Mouse (Mus musculus): ENCODE measurements around the gene Tbc1d32. TPM values are rescaled to one million over a fixed set of nuclear protein-coding genes. Genes with fewer than 3 reads are reported as not detected.
A peak's percentile ranks its signal among the peaks of the same experiment; 100 is the strongest.

The Tbc1d32 gene
- polyA plus RNA-seq (2014; fragmentation: Nextera tagmentation; extraction: Ambion mirVana): 4.3 and 5.2 TPM in 2 replicates

DNA sequence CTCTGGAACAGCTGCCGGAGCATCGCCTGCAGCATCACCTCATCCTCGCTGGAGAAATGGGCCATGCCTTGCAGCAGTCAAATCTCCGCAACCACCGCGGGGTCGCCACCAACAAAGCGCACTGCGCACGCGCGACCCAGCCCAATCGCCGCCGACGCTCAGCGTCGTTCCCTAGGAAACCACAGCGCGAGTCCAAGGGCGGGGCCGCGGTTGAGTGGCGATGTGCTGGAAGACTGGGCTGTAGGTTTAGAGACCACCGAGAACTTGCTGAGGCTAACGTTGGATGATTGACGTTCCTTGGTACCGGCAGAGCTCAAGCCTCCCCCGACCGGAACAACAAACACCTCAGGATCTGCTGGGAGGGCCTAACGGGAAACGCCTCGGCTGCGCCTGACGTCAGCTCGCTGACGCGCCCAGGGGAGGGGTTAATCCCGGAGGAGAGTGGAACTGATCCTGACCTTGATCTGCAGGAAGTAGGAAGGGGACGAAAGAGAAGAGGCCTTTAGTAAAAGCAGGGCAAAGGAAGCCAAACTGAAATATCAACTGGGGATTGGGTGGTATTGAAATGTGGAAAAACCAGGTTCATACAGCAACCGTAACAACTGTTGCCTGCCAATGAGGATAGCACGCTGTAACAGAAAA is at the start of gene Tbc1d32:
TSS of gene Tbc1d32 (minus strand) at position 122 of the 642 bp plus-strand sequence.
- WGBS: 4% methylated on average over 42 of the region's 42 CpGs
- ATAC-seq (ENCODE audit: insufficient number of reproducible peaks, insufficient read depth, low FRiP score, low read depth): peak; percentile 97
- H3K27ac ChIP-seq (ENCODE audit: low read length): peak within 1 kb of the TSS; percentile 49; the same call in 1 of the 2 replicates
- H3K27me3 ChIP-seq (ENCODE audit: control insufficient read depth, insufficient read depth, low read length): no peaks in the 10 kb centered on the region
- peak within 1 kb of the TSS; percentile 19; the same call in 1 of the 2 replicates for H3K9ac ChIP-seq (replicated peaks; ENCODE audit: low read depth, low read length)
- peak within 1 kb of the TSS; percentile 51 for H3K4me2 ChIP-seq (replicated peaks; ENCODE audit: low read depth, low read length)
- H3K9me3 ChIP-seq (ENCODE audit: control insufficient read depth, low read depth, low read length): no peaks in the 10 kb centered on the region
- no peaks in the 10 kb centered on the region for H3K36me3 ChIP-seq (ENCODE audit: control insufficient read depth, insufficient read depth, low read length)
- peaks cover 3% of the 10 kb centered on the region; the same call in 1 of the 2 replicates for H3K4me1 ChIP-seq (ENCODE audit: control insufficient read depth, insufficient read depth, low read length)
- H3K4me3 ChIP-seq (ENCODE audit: low read depth, low read length): peak within 1 kb of the TSS; percentile 42

DNA sequence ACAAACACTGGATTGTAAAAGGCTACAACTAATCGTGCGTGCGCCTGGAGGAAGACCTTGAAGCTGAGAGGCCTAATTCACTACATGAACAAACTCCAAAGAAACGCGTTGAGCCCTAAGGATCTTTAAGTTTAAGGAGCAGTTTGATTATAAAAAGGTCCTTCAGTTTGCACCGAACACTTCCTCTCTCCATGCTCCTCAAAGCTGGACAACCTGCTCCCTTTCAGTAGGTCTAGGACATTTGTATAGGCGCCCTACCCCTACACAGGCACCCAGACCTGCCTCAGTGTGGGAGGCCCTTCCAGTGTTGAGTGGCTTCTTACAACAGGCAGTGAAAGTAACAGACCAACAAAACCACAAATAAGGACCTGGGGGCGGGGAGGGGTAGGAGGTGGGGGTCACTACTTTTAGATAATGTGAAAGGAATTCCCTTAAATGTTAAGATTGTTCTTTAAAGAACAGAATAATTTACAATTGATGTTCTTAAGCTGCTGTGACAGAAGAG is 666 bp downstream of the Tbc1d32 start:
- ATAC-seq (ENCODE audit: insufficient number of reproducible peaks, insufficient read depth, low FRiP score, low read depth): no peak
- Histone ChIP-seq H3K27ac (ENCODE audit: low read length) (peak overlapping the region; percentile 49; the same call in 1 of the 2 replicates), H3K36me3 (ENCODE audit: control insufficient read depth, insufficient read depth, low read length) (no peaks in the 10 kb centered on the region), H3K4me1 (ENCODE audit: control insufficient read depth, insufficient read depth, low read length) (peaks cover 3% of the 10 kb centered on the region; the same call in 1 of the 2 replicates), H3K9ac (replicated peaks; ENCODE audit: low read depth, low read length) (peak overlapping the region; percentile 19; the same call in 1 of the 2 replicates), H3K4me3 (ENCODE audit: low read depth, low read length) (peak overlapping the region; percentile 42), H3K27me3 (ENCODE audit: control insufficient read depth, insufficient read depth, low read length) (no peaks in the 10 kb centered on the region), H3K9me3 (ENCODE audit: control insufficient read depth, low read depth, low read length) (no peaks in the 10 kb centered on the region), H3K4me2 (replicated peaks; ENCODE audit: low read depth, low read length) (peak overlapping the region; percentile 51)
- WGBS: 72% methylated on average over 8 of the region's 8 CpGs

DNA sequence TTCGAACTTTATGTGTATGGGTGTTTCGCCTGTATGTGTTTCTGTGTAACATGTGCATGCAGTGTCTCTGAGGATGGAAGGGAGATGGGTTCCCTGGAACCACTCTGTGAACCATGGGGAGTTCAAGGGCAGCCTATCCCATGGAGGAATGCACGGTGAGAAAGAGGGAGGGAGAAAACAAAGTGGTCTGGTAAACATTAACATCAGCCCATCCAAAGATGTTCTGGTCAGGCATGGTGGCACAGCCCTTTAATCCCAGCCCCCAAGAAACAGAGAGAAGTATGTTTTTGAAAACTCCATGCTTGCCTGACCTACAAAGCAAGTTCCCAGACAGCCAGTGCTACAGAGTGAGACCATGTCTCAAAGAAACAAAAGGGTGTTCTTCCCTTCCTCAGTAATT is 12.7 kb downstream of the Tbc1d32 start:
- no peak overlapping the region for H3K27ac ChIP-seq (ENCODE audit: low read length)
- no peak overlapping the region for H3K4me3 ChIP-seq (ENCODE audit: low read depth, low read length)
- H3K27me3 ChIP-seq (ENCODE audit: control insufficient read depth, insufficient read depth, low read length): no peaks in the 10 kb centered on the region
- WGBS: 80% methylated on average over 3 of the region's 3 CpGs
- no peak overlapping the region for H3K9ac ChIP-seq (replicated peaks; ENCODE audit: low read depth, low read length)
- no peaks in the 10 kb centered on the region for H3K9me3 ChIP-seq (ENCODE audit: control insufficient read depth, low read depth, low read length)
- no peak overlapping the region for H3K4me2 ChIP-seq (replicated peaks; ENCODE audit: low read depth, low read length)
- no peaks in the 10 kb centered on the region for H3K36me3 ChIP-seq (ENCODE audit: control insufficient read depth, insufficient read depth, low read length)
- no peaks in the 10 kb centered on the region for H3K4me1 ChIP-seq (ENCODE audit: control insufficient read depth, insufficient read depth, low read length)
- ATAC-seq (ENCODE audit: insufficient number of reproducible peaks, insufficient read depth, low FRiP score, low read depth): no peak

DNA sequence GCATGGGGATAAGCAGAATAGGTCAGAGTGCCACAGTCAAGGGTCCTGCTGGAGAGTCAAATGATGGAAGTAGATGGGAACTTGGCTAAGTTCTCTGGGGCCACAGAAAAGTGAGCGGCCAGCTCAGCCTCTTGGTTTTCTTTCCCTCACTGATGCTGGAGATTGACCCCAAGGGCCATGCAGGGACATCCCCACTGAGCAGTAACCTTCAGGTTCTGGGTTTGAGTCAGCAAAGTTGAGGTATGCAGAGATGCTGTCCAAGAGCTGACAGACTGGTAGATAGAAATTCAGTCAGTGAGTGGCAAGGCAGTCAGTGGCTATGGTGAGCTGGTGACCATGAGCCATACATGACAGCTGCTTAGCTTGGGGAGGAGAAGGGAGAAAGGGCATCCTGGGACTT is 18.1 kb downstream of the Tbc1d32 start:
- Histone ChIP-seq H3K36me3 (ENCODE audit: control insufficient read depth, insufficient read depth, low read length) (no peaks in the 10 kb centered on the region), H3K27me3 (ENCODE audit: control insufficient read depth, insufficient read depth, low read length) (no peaks in the 10 kb centered on the region), H3K27ac (ENCODE audit: low read length) (no peak overlapping the region), H3K4me3 (ENCODE audit: low read depth, low read length) (no peak overlapping the region), H3K9ac (replicated peaks; ENCODE audit: low read depth, low read length) (no peak overlapping the region), H3K4me1 (ENCODE audit: control insufficient read depth, insufficient read depth, low read length) (no peaks in the 10 kb centered on the region), H3K4me2 (replicated peaks; ENCODE audit: low read depth, low read length) (no peak overlapping the region), H3K9me3 (ENCODE audit: control insufficient read depth, low read depth, low read length) (no peaks in the 10 kb centered on the region)
- 95% methylated on average over 1 of the region's 1 CpGs for WGBS
- no peak for ATAC-seq (ENCODE audit: insufficient number of reproducible peaks, insufficient read depth, low FRiP score, low read depth)

DNA sequence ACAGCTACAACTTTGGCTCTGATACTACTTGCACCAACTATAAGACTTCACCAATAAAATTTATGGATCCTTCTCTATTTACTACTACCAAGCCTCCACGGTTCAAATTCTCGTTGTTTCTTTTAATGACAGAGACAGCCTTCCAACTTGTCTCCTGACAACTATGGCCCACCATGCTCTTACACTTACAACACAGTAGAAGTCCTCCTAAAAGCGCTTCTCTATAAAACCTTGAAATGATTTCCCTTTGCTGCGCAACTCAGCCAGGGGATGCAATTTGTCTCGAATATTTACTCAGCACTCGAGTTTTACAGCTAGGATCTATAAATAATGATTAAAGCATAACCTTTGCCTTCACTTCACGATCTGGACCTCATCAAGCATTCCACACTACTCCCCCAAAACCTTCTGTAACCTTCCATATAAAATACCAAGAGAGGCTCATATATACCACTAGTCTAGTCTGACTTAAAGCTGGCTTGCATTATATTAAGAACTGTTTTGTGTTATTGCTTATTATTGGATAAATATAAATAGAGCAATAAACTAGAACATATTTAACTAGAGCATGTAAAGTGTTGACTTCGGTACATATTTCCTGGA is 21.6 kb downstream of the Tbc1d32 start:
- no peak overlapping the region for H3K4me3 ChIP-seq (ENCODE audit: low read depth, low read length)
- 46% methylated on average over 8 of the region's 8 CpGs for WGBS
- no peak overlapping the region for H3K9ac ChIP-seq (replicated peaks; ENCODE audit: low read depth, low read length)
- no peaks in the 10 kb centered on the region for H3K27me3 ChIP-seq (ENCODE audit: control insufficient read depth, insufficient read depth, low read length)
- H3K4me1 ChIP-seq (ENCODE audit: control insufficient read depth, insufficient read depth, low read length): no peaks in the 10 kb centered on the region
- no peaks in the 10 kb centered on the region for H3K9me3 ChIP-seq (ENCODE audit: control insufficient read depth, low read depth, low read length)
- H3K36me3 ChIP-seq (ENCODE audit: control insufficient read depth, insufficient read depth, low read length): no peaks in the 10 kb centered on the region
- H3K27ac ChIP-seq (ENCODE audit: low read length): no peak overlapping the region
- H3K4me2 ChIP-seq (replicated peaks; ENCODE audit: low read depth, low read length): no peak overlapping the region
- no peak for ATAC-seq (ENCODE audit: insufficient number of reproducible peaks, insufficient read depth, low FRiP score, low read depth)

DNA sequence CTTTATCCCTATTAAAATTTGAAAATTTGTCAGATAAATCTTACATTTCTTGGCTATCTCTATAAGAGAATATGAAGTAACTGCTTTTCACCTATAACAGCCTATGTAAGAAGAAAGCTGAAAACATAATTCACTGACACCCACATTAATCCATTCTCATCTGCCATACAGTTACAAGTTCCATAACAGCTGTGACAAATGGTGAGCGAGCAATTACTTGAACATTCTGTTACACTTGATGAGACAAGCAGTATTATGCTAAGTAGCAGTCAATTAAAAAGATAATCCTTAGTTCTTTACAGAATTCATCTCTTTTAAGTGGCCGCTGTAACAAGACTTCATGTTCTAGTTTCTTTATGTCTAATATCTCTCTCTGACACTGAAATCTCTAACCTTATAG is 24.1 kb downstream of the Tbc1d32 start:
- Histone ChIP-seq H3K4me1 (ENCODE audit: control insufficient read depth, insufficient read depth, low read length) (no peaks in the 10 kb centered on the region), H3K9me3 (ENCODE audit: control insufficient read depth, low read depth, low read length) (no peaks in the 10 kb centered on the region), H3K36me3 (ENCODE audit: control insufficient read depth, insufficient read depth, low read length) (no peaks in the 10 kb centered on the region), H3K9ac (replicated peaks; ENCODE audit: low read depth, low read length) (no peak overlapping the region), H3K27me3 (ENCODE audit: control insufficient read depth, insufficient read depth, low read length) (no peaks in the 10 kb centered on the region), H3K27ac (ENCODE audit: low read length) (no peak overlapping the region), H3K4me3 (ENCODE audit: low read depth, low read length) (no peak overlapping the region), H3K4me2 (replicated peaks; ENCODE audit: low read depth, low read length) (no peak overlapping the region)
- 85% methylated on average over 2 of the region's 2 CpGs for WGBS
- ATAC-seq (ENCODE audit: insufficient number of reproducible peaks, insufficient read depth, low FRiP score, low read depth): no peak

DNA sequence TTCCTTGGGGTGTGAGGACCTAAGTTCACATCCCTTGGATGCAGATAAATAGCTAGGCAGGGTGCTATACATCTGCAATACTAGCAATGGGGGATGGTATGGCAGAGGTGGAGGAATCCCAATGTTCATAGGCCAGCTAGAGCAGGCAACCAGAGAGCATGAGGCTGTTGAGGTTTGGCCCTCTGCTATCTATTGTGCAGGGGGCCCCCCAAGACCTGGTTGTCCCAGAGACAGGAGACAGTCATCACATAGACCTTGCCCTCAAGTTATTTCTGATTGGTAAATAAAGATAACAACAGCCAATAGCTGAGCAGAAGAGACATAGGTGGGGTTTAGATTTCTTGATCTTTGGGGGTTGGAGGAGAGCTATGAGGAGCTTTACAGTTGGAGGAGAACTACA is 28.6 kb downstream of the Tbc1d32 start:
- Histone ChIP-seq H3K4me2 (replicated peaks; ENCODE audit: low read depth, low read length) (no peak overlapping the region), H3K27me3 (ENCODE audit: control insufficient read depth, insufficient read depth, low read length) (no peaks in the 10 kb centered on the region), H3K9ac (replicated peaks; ENCODE audit: low read depth, low read length) (no peak overlapping the region), H3K4me3 (ENCODE audit: low read depth, low read length) (no peak overlapping the region), H3K27ac (ENCODE audit: low read length) (no peak overlapping the region), H3K9me3 (ENCODE audit: control insufficient read depth, low read depth, low read length) (no peaks in the 10 kb centered on the region), H3K36me3 (ENCODE audit: control insufficient read depth, insufficient read depth, low read length) (no peaks in the 10 kb centered on the region), H3K4me1 (ENCODE audit: control insufficient read depth, insufficient read depth, low read length) (no peaks in the 10 kb centered on the region)
- ATAC-seq (ENCODE audit: insufficient number of reproducible peaks, insufficient read depth, low FRiP score, low read depth): no peak

DNA sequence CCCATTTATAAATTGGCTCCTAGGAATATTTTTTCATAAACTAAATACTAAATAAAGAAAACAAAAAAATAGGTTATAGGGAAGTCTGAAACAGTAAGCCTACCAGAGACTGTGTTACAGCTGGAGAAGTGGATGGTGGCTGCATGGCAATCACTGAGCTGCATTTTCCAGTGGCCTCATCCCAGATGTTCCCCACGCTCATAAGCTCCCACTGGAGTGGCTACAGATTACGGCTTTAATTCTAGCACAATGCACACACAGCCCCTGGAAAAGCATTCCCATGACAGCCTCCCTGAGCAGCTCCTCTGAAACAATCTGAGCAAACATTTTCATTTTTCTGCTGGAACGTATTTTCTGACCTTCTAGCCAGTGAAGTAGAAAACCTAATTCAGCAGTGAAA is 29.8 kb downstream of the Tbc1d32 start:
- H3K4me3 ChIP-seq (ENCODE audit: low read depth, low read length): no peak overlapping the region
- no peaks in the 10 kb centered on the region for H3K4me1 ChIP-seq (ENCODE audit: control insufficient read depth, insufficient read depth, low read length)
- ATAC-seq (ENCODE audit: insufficient number of reproducible peaks, insufficient read depth, low FRiP score, low read depth): no peak
- WGBS: 85% methylated on average over 3 of the region's 3 CpGs
- no peak overlapping the region for H3K27ac ChIP-seq (ENCODE audit: low read length)
- H3K27me3 ChIP-seq (ENCODE audit: control insufficient read depth, insufficient read depth, low read length): no peaks in the 10 kb centered on the region
- no peak overlapping the region for H3K4me2 ChIP-seq (replicated peaks; ENCODE audit: low read depth, low read length)
- no peaks in the 10 kb centered on the region for H3K9me3 ChIP-seq (ENCODE audit: control insufficient read depth, low read depth, low read length)
- no peaks in the 10 kb centered on the region for H3K36me3 ChIP-seq (ENCODE audit: control insufficient read depth, insufficient read depth, low read length)
- H3K9ac ChIP-seq (replicated peaks; ENCODE audit: low read depth, low read length): no peak overlapping the region

Data from stomach, embryonic 14.5 days (tissue).